Mouse (Mus musculus): ENCODE data around the gene Prkacb.

Prkacb gene

GRCm38 (mm10) chr3:146718251-146718650 is 94.5 kb downstream of the Prkacb start:
- no peak for DNase-seq

- no peak for DNase-seq
These were observed 100.5 kb downstream of the Prkacb start for GRCm38 (mm10) chr3:146712305-146712704.

GRCm38 (mm10) chr3:146711559-146711958 is 101.2 kb downstream of the Prkacb start:
- no peak for DNase-seq

GRCm38 (mm10) chr3:146711084-146711483 is 101.7 kb downstream of the Prkacb start:
- no peak for DNase-seq

GRCm38 (mm10) chr3:146709086-146709485 is 103.7 kb downstream of the Prkacb start:
- no peak for DNase-seq

GRCm38 (mm10) chr3:146708381-146708780 is 104.4 kb downstream of the Prkacb start:
- no peak for DNase-seq

- no peak for DNase-seq
These were observed 108.7 kb downstream of the Prkacb start for GRCm38 (mm10) chr3:146704099-146704498.

GRCm38 (mm10) chr3:146700051-146700450 is 112.7 kb downstream of the Prkacb start:
- DNase-seq = no peak

- DNase-seq = no peak
These were observed 113.8 kb downstream of the Prkacb start for GRCm38 (mm10) chr3:146698982-146699381.

GRCm38 (mm10) chr3:146692547-146692946 is 120.2 kb downstream of the Prkacb start:
- no peak for DNase-seq

- no peak for DNase-seq
These were observed 125.6 kb downstream of the Prkacb start for GRCm38 (mm10) chr3:146687121-146687725.

GRCm38 (mm10) chr3:146686428-146686827 is 126.4 kb downstream of the Prkacb start:
- DNase-seq = no peak

- peak; percentile 34 for DNase-seq
These were observed 127.7 kb downstream of the Prkacb start, which contains the start of gene Samd13 for GRCm38 (mm10) chr3:146684811-146685675. TSS of gene Samd13 (minus strand) at chr3:146685592.

- no peak for DNase-seq
These were observed 129.7 kb downstream of the Prkacb start for GRCm38 (mm10) chr3:146683095-146683494.

GRCm38 (mm10) chr3:146682140-146682651 is 130.6 kb downstream of the Prkacb start:
- DNase-seq = peak; percentile 54

- no peak for DNase-seq
These were observed 131.1 kb downstream of the Prkacb start for GRCm38 (mm10) chr3:146681696-146682095.

GRCm38 (mm10) chr3:146680625-146681024 is 132.2 kb downstream of the Prkacb start:
- no peak for DNase-seq

GRCm38 (mm10) chr3:146679646-146680045 is 133.1 kb downstream of the Prkacb start:
- no peak for DNase-seq

Data from lung, postnatal 36 days (tissue).